Mouse (Mus musculus): ENCODE measurements at regions not wholly inside any gene's neighbourhood (a gene's known extent, or its start where the extent isn't known, plus 50 kb on each side); places are given as distances from the start of the nearest gene placed in this dataset.

GRCm38 (mm10) chr2:19734164-19734870 is 76.8 kb downstream of the Otud1 start:
- H3ac ChIP-seq (ENCODE audit: control insufficient read depth, insufficient read length, low read depth): no peak overlapping the region
- no peaks in the 10 kb centered on the region for H3K79me2 ChIP-seq (ENCODE audit: control insufficient read depth, insufficient read depth)
- H3K36me3 ChIP-seq (ENCODE audit: control insufficient read depth, insufficient read depth): no peaks in the 10 kb centered on the region
- no peaks in the 10 kb centered on the region for H3K79me3 ChIP-seq (ENCODE audit: low read depth)
- no peak overlapping the region for H3K4me3 ChIP-seq (ENCODE audit: insufficient read depth, poor library complexity, severe bottlenecking)
- peaks cover 7% of the 10 kb centered on the region for H3K27me3 ChIP-seq (ENCODE audit: control insufficient read depth, insufficient read depth, insufficient read length)
- TF ChIP-seq MYOD1 (IDR thresholded peaks at IDR 0.05; ENCODE audit: control insufficient read depth, insufficient read length, low read depth) (no peak), CTCF (IDR thresholded peaks at IDR 0.05; ENCODE audit: control insufficient read depth, insufficient read depth, insufficient read length) (no peak), CEBPB (IDR thresholded peaks at IDR 0.05; ENCODE audit: low read depth) (no peak), MYOG (IDR thresholded peaks at IDR 0.05; ENCODE audit: control insufficient read depth, extremely low read depth, insufficient read length) (no peak), USF1 (IDR thresholded peaks at IDR 0.05; ENCODE audit: low read depth) (no peak), FOSL1 (IDR thresholded peaks at IDR 0.05; ENCODE audit: insufficient read depth, low read length, poor library complexity, severe bottlenecking) (no peak), MAX (IDR thresholded peaks at IDR 0.05) (no peak)

GRCm38 (mm10) chr2:19741508-19741907 is 84.0 kb downstream of the Otud1 start:
- no peak for TF ChIP-seq MYOG (IDR thresholded peaks at IDR 0.05; ENCODE audit: control insufficient read depth, extremely low read depth, insufficient read length)
- no peak for TF ChIP-seq MAX (IDR thresholded peaks at IDR 0.05)
- Histone ChIP-seq H3K4me3 (ENCODE audit: insufficient read depth, poor library complexity, severe bottlenecking) (no peak overlapping the region), H3ac (ENCODE audit: control insufficient read depth, insufficient read length, low read depth) (no peak overlapping the region), H3K36me3 (ENCODE audit: control insufficient read depth, insufficient read depth) (no peaks in the 10 kb centered on the region), H3K79me3 (ENCODE audit: low read depth) (no peaks in the 10 kb centered on the region), H3K27me3 (ENCODE audit: control insufficient read depth, insufficient read depth, insufficient read length) (no peaks in the 10 kb centered on the region), H3K79me2 (ENCODE audit: control insufficient read depth, insufficient read depth) (no peaks in the 10 kb centered on the region)

- Histone ChIP-seq H3K36me3 (ENCODE audit: control insufficient read depth, insufficient read depth) (no peaks in the 10 kb centered on the region), H3K4me3 (ENCODE audit: insufficient read depth, poor library complexity, severe bottlenecking) (no peak overlapping the region)
These were observed 85.9 kb downstream of the Otud1 start for GRCm38 (mm10) chr2:19743467-19743866.

GRCm38 (mm10) chr2:19744986-19745660 is 87.6 kb downstream of the Otud1 start:
- Histone ChIP-seq H3K27me3 (ENCODE audit: control insufficient read depth, insufficient read depth, insufficient read length) (no peaks in the 10 kb centered on the region), H3K79me3 (ENCODE audit: low read depth) (no peaks in the 10 kb centered on the region), H3K79me2 (ENCODE audit: control insufficient read depth, insufficient read depth) (no peaks in the 10 kb centered on the region), H3ac (ENCODE audit: control insufficient read depth, insufficient read length, low read depth) (no peak overlapping the region), H3K4me3 (ENCODE audit: insufficient read depth, poor library complexity, severe bottlenecking) (no peak overlapping the region), H3K36me3 (ENCODE audit: control insufficient read depth, insufficient read depth) (no peaks in the 10 kb centered on the region)
- no peak for TF ChIP-seq MYOD1 (IDR thresholded peaks at IDR 0.05; ENCODE audit: control insufficient read depth, insufficient read length, low read depth)
- no peak for TF ChIP-seq MYOG (IDR thresholded peaks at IDR 0.05; ENCODE audit: control insufficient read depth, extremely low read depth, insufficient read length)
- no peak for TF ChIP-seq CTCF (IDR thresholded peaks at IDR 0.05; ENCODE audit: control insufficient read depth, insufficient read depth, insufficient read length)
- TF ChIP-seq MAX (IDR thresholded peaks at IDR 0.05): no peak
- TF ChIP-seq USF1 (IDR thresholded peaks at IDR 0.05; ENCODE audit: low read depth): no peak
- no peak for TF ChIP-seq FOSL1 (IDR thresholded peaks at IDR 0.05; ENCODE audit: insufficient read depth, low read length, poor library complexity, severe bottlenecking)
- no peak for TF ChIP-seq CEBPB (IDR thresholded peaks at IDR 0.05; ENCODE audit: low read depth)

More at GRCm38 (mm10) chr2:19743467-19743866, 85.9 kb downstream of the Otud1 start:
- no peaks in the 10 kb centered on the region for H3K27me3 ChIP-seq (ENCODE audit: control insufficient read depth, insufficient read depth, insufficient read length)
- H3K79me3 ChIP-seq (ENCODE audit: low read depth): no peaks in the 10 kb centered on the region
- no peak overlapping the region for H3ac ChIP-seq (ENCODE audit: control insufficient read depth, insufficient read length, low read depth)
- no peak for TF ChIP-seq CTCF (IDR thresholded peaks at IDR 0.05; ENCODE audit: control insufficient read depth, insufficient read depth, insufficient read length)
- TF ChIP-seq CEBPB (IDR thresholded peaks at IDR 0.05; ENCODE audit: low read depth): no peak
- no peak for TF ChIP-seq MAX (IDR thresholded peaks at IDR 0.05)
- TF ChIP-seq FOSL1 (IDR thresholded peaks at IDR 0.05; ENCODE audit: insufficient read depth, low read length, poor library complexity, severe bottlenecking): no peak
- TF ChIP-seq USF1 (IDR thresholded peaks at IDR 0.05; ENCODE audit: low read depth): no peak
- no peak for TF ChIP-seq MYOG (IDR thresholded peaks at IDR 0.05; ENCODE audit: control insufficient read depth, extremely low read depth, insufficient read length)
- no peaks in the 10 kb centered on the region for H3K79me2 ChIP-seq (ENCODE audit: control insufficient read depth, insufficient read depth)

GRCm38 (mm10) chr2:19752753-19753152 is 95.2 kb downstream of the Otud1 start:
- Histone ChIP-seq H3K4me3 (ENCODE audit: insufficient read depth, poor library complexity, severe bottlenecking) (no peak overlapping the region), H3K27me3 (ENCODE audit: control insufficient read depth, insufficient read depth, insufficient read length) (no peaks in the 10 kb centered on the region), H3K79me3 (ENCODE audit: low read depth) (no peaks in the 10 kb centered on the region), H3K79me2 (ENCODE audit: control insufficient read depth, insufficient read depth) (no peaks in the 10 kb centered on the region), H3K36me3 (ENCODE audit: control insufficient read depth, insufficient read depth) (no peaks in the 10 kb centered on the region), H3ac (ENCODE audit: control insufficient read depth, insufficient read length, low read depth) (no peak overlapping the region)
- TF ChIP-seq CTCF (IDR thresholded peaks at IDR 0.05; ENCODE audit: control insufficient read depth, insufficient read depth, insufficient read length): no peak
- no peak for TF ChIP-seq CEBPB (IDR thresholded peaks at IDR 0.05; ENCODE audit: low read depth)
- TF ChIP-seq FOSL1 (IDR thresholded peaks at IDR 0.05; ENCODE audit: insufficient read depth, low read length, poor library complexity, severe bottlenecking): no peak
- no peak for TF ChIP-seq MYOD1 (IDR thresholded peaks at IDR 0.05; ENCODE audit: control insufficient read depth, insufficient read length, low read depth)
- TF ChIP-seq MAX (IDR thresholded peaks at IDR 0.05): no peak
- no peak for TF ChIP-seq MYOG (IDR thresholded peaks at IDR 0.05; ENCODE audit: control insufficient read depth, extremely low read depth, insufficient read length)
- no peak for TF ChIP-seq USF1 (IDR thresholded peaks at IDR 0.05; ENCODE audit: low read depth)
